Mouse (Mus musculus) ES-Bruce4 (cell line): Measurements from ENCODE around the gene Noto. TPM values are rescaled to one million over a fixed set of nuclear protein-coding genes. Genes with fewer than 3 reads are reported as not detected.

ENCODE experiments used
- H3K27ac ChIP-seq: 2 replicates; pipeline ENCODE4 v1.5.1; 2012; ENCODE audit warnings: low read length, inconsistent platforms; ENCODE audit not compliant: insufficient read depth
- H3K27me3 ChIP-seq: 2 replicates; pipeline ENCODE4 v1.6.1; 2012; ENCODE audit warnings: mild to moderate bottlenecking, low read length, inconsistent platforms; ENCODE audit not compliant: control insufficient read depth, poor library complexity, insufficient read depth, severe bottlenecking
- H3K36me3 ChIP-seq: 2 replicates; pipeline ENCODE4 v1.6.1; 2012; ENCODE audit warnings: inconsistent platforms, mild to moderate bottlenecking, low read length, moderate library complexity; ENCODE audit not compliant: control insufficient read depth, poor library complexity, insufficient read depth, severe bottlenecking
- H3K4me1 ChIP-seq: one replicate; pipeline ENCODE4 v1.8.1; 2011; ENCODE audit warnings: low read length; ENCODE audit not compliant: control insufficient read depth, insufficient read depth
- H3K4me3 ChIP-seq: 2 replicates; pipeline ENCODE4 v1.5.1; 2011; ENCODE audit warnings: low read depth, mild to moderate bottlenecking, low read length
- H3K9ac ChIP-seq: 2 replicates; pipeline ENCODE4 v1.6.1; 2012; ENCODE audit warnings: low read depth, mild to moderate bottlenecking, inconsistent platforms; ENCODE audit not compliant: poor library complexity, severe bottlenecking
- H3K9me3 ChIP-seq: replicated peaks from 2 replicates; pipeline ENCODE4 v1.6.1; 2012; ENCODE audit warnings: mild to moderate bottlenecking, low read length, inconsistent platforms; ENCODE audit not compliant: control insufficient read depth, poor library complexity, insufficient read depth, severe bottlenecking
- CTCF ChIP-seq: IDR thresholded peaks from one replicate; pipeline ENCODE4 v1.8.1; 2011; ENCODE audit warnings: low read depth, low read length
- EP300 ChIP-seq: IDR thresholded peaks from 2 replicates; pipeline ENCODE4 v1.6.1; 2011; ENCODE audit warnings: low read depth, low read length; ENCODE audit not compliant: insufficient read depth
- POLR2A ChIP-seq: IDR thresholded peaks from one replicate; pipeline ENCODE4 v1.8.1; 2011; ENCODE audit warnings: low read length; ENCODE audit not compliant: insufficient read depth
- polyA plus RNA-seq: library from polyadenylated mRNA; stranded (reverse); fragments of >200 nt; gene quantifications from 2 replicates; pipeline ENCODE4 v1.2.4, GENCODE M21; 2011; ENCODE audit warnings: low read depth; ENCODE audit not compliant: missing spikeins, insufficient read depth, insufficient read length

Noto gene
- polyA plus RNA-seq, 1 experiment: not detected

GRCm38 (mm10) chr6:85433865-85434264 is 10.2 kb downstream of the Noto start:
- no peak for TF ChIP-seq EP300
- TF ChIP-seq CTCF: no peak
- no peak for TF ChIP-seq POLR2A
- no peak overlapping the region for H3K27ac ChIP-seq
- no peak overlapping the region for H3K4me3 ChIP-seq
- H3K27me3 ChIP-seq: no peaks in the 10 kb centered on the region
- no peak overlapping the region for H3K9ac ChIP-seq
- H3K4me1 ChIP-seq: peaks cover 3% of the 10 kb centered on the region
- 0 out of 2 replicates have a peak, but pooled peaks cover 3% of the 10 kb centered on the region for H3K36me3 ChIP-seq
- no peaks in the 10 kb centered on the region for H3K9me3 ChIP-seq

- H3K4me3 ChIP-seq: no peak overlapping the region
- no peak for TF ChIP-seq POLR2A
- H3K4me1 ChIP-seq: peaks cover under 1% of the 10 kb centered on the region
- H3K27ac ChIP-seq: no peak overlapping the region
- H3K36me3 ChIP-seq: peaks cover 15% of the 10 kb centered on the region
- H3K9ac ChIP-seq: no peak overlapping the region
- H3K9me3 ChIP-seq: no peaks in the 10 kb centered on the region
- no peaks in the 10 kb centered on the region for H3K27me3 ChIP-seq
Observed at GRCm38 (mm10) chr6:85436204-85436603, 12.5 kb downstream of the Noto start.

GRCm38 (mm10) chr6:85436631-85437030 is 12.9 kb downstream of the Noto start:
- Histone ChIP-seq H3K27ac (no peak overlapping the region), H3K9me3 (no peaks in the 10 kb centered on the region), H3K27me3 (no peaks in the 10 kb centered on the region), H3K36me3 (peaks cover 16% of the 10 kb centered on the region), H3K9ac (no peak overlapping the region), H3K4me1 (no peaks in the 10 kb centered on the region), H3K4me3 (no peak overlapping the region)
- TF ChIP-seq CTCF (no peak), POLR2A (no peak), EP300 (no peak)

- no peaks in the 10 kb centered on the region for H3K4me1 ChIP-seq
- H3K27me3 ChIP-seq: no peaks in the 10 kb centered on the region
- no peaks in the 10 kb centered on the region for H3K9me3 ChIP-seq
- TF ChIP-seq EP300: no peak
- no peak for TF ChIP-seq CTCF
- no peak for TF ChIP-seq POLR2A
- H3K4me3 ChIP-seq: no peak overlapping the region
- H3K27ac ChIP-seq: no peak overlapping the region
- H3K36me3 ChIP-seq: peaks cover 24% of the 10 kb centered on the region
- no peak overlapping the region for H3K9ac ChIP-seq
Observed at GRCm38 (mm10) chr6:85441142-85441541, 17.5 kb downstream of the Noto start.

- Histone ChIP-seq H3K27ac (no peak overlapping the region), H3K36me3 (peaks cover 23% of the 10 kb centered on the region), H3K27me3 (no peaks in the 10 kb centered on the region), H3K9ac (no peak overlapping the region), H3K4me1 (no peaks in the 10 kb centered on the region), H3K9me3 (no peaks in the 10 kb centered on the region), H3K4me3 (no peak overlapping the region)
- no peak for TF ChIP-seq EP300
- no peak for TF ChIP-seq POLR2A
- TF ChIP-seq CTCF: no peak
Observed at GRCm38 (mm10) chr6:85443488-85444233, 20.0 kb downstream of the Noto start.

- no peak overlapping the region for H3K27ac ChIP-seq
- H3K4me1 ChIP-seq: no peaks in the 10 kb centered on the region
- H3K9me3 ChIP-seq: no peaks in the 10 kb centered on the region
- TF ChIP-seq POLR2A (no peak), CTCF (no peak), EP300 (no peak)
- H3K9ac ChIP-seq: no peak overlapping the region
- H3K4me3 ChIP-seq: no peak overlapping the region
- no peaks in the 10 kb centered on the region for H3K27me3 ChIP-seq
- H3K36me3 ChIP-seq: peaks cover 21% of the 10 kb centered on the region
Observed at GRCm38 (mm10) chr6:85444266-85444965, 20.7 kb downstream of the Noto start.
